Mouse (Mus musculus) adrenal gland, adult 10 weeks (tissue): Measurements from ENCODE around the gene Cyp2c29. TPM values are rescaled to one million over a fixed set of nuclear protein-coding genes. Genes with fewer than 3 reads are reported as not detected.

Experiments
- polyA plus RNA-seq: library from polyadenylated mRNA; stranded (reverse); fragments of 350-450 nt; fragmentation: Illumina TruSeq; extraction: RNeasy Lipid Tissue Mini Kit (QIAGEN cat#74804); gene quantifications from one replicate; pipeline ENCODE4 v1.2.3, GENCODE M21; 2014; ENCODE audit warnings: low read depth, low replicate concordance

Gene Cyp2c29
- polyA plus RNA-seq: not detected

GRCm38 (mm10) chr19:39269105-39269504 lies at the start of gene Cyp2c29:
Gene Cyp2c29, plus strand, starts transcription at chr19:39269405.

Other genes starting within 250 kb of the Cyp2c29 start
- not detected for gene Cyp2c65, start 208.4 kb upstream of the Cyp2c29 start, polyA plus RNA-seq
- not detected for gene Cyp2c66, start 155.5 kb upstream of the Cyp2c29 start, polyA plus RNA-seq
- not detected for gene Cyp2c38, start 193.7 kb downstream of the Cyp2c29 start, polyA plus RNA-seq
- not detected for gene Cyp2c39, start 241.5 kb downstream of the Cyp2c29 start, polyA plus RNA-seq